Mouse (Mus musculus) lung, embryonic 14.5 days (tissue): Measurements from ENCODE around the gene Aven. TPM values are rescaled to one million over a fixed set of nuclear protein-coding genes. Genes with fewer than 3 reads are reported as not detected.

Source experiments
- ATAC-seq: fragments of 200-750 bp; cut with Nextera tagmentation; 2 replicates; pipeline ENCODE4 v1.8.0; 2017; ENCODE audit warnings: mild to moderate bottlenecking, moderate TSS enrichment, moderate library complexity; ENCODE audit not compliant: insufficient read depth
- DNase-seq: peaks from one replicate; pipeline ENCODE4 v3.0.0-alpha.2; 2015
- H3K27ac ChIP-seq: fragments of 300-500 bp; sonication (generic); 2 replicates; pipeline ENCODE4 v1.5.1; 2014; ENCODE audit warnings: low read depth, mild to moderate bottlenecking, moderate library complexity
- H3K27me3 ChIP-seq: fragments of 300-500 bp; sonication (generic); 2 replicates; pipeline ENCODE4 v1.6.1; 2014; ENCODE audit warnings: low read length, control low read depth; ENCODE audit not compliant: insufficient read depth
- H3K36me3 ChIP-seq: fragments of 300-500 bp; sonication (generic); 2 replicates; pipeline ENCODE4 v1.6.1; 2014; ENCODE audit warnings: control low read depth; ENCODE audit not compliant: insufficient read depth
- H3K4me1 ChIP-seq: fragments of 300-500 bp; sonication (generic); 2 replicates; pipeline ENCODE4 v1.6.1; 2014; ENCODE audit warnings: antibody characterized with exemption, control low read depth; ENCODE audit not compliant: insufficient read depth
- H3K4me2 ChIP-seq: fragments of 300-500 bp; sonication (generic); 2 replicates; pipeline ENCODE4 v1.6.1; 2014; ENCODE audit warnings: mild to moderate bottlenecking
- H3K4me3 ChIP-seq: fragments of 300-500 bp; sonication (generic); 2 replicates; pipeline ENCODE4 v1.5.1; 2014; ENCODE audit warnings: low read depth, low read length
- H3K9ac ChIP-seq: fragments of 300-500 bp; sonication (generic); 2 replicates; pipeline ENCODE4 v1.6.1; 2014
- H3K9me3 ChIP-seq: fragments of 300-500 bp; sonication (generic); 2 replicates; pipeline ENCODE4 v1.6.1; 2016; ENCODE audit warnings: low read depth, low read length, control low read depth
- CTCF ChIP-seq: IDR thresholded peaks from 2 replicates; pipeline ENCODE4 v1.5.1; 2016; ENCODE audit warnings: antibody characterized with exemption, low read depth
- whole genome bisulfite sequencing: fragments of 180-500 bp; shearing (Covaris S2); extraction: QIAGEN DNeasy Blood & Tissue Kit; methylation state at CpG from one replicate; pipeline ENCODE4 v1.1.7; 2014; 5-methylcytosine and 5-hydroxymethylcytosine counted together
- polyA plus RNA-seq: library from polyadenylated mRNA; unstranded; fragments of >200 nt; fragmentation: Nextera tagmentation; extraction: Ambion mirVana; gene quantifications from 2 replicates; pipeline ENCODE4 v1.2.1, GENCODE M21; 2014

Gene Aven
- polyA plus RNA-seq, 1 experiment from 2014 or later, result 7.2 TPM

- no peak for TF ChIP-seq CTCF
Measured at GRCm38 (mm10) chr2:112506841-112507435, 14.2 kb downstream of the Aven start.

GRCm38 (mm10) chr2:112507444-112507843 is 14.7 kb downstream of the Aven start:
- no peak for TF ChIP-seq CTCF
- WGBS, result 91% methylated on average over 1 of the region's 1 CpGs
- Histone ChIP-seq H3K9ac (no peak overlapping the region), H3K27ac (no peak overlapping the region), H3K36me3 (no peaks in the 10 kb centered on the region), H3K27me3 (no peaks in the 10 kb centered on the region), H3K4me1 (no peaks in the 10 kb centered on the region), H3K4me3 (no peak overlapping the region), H3K4me2 (no peak overlapping the region), H3K9me3 (no peaks in the 10 kb centered on the region)
- ATAC-seq (no peak), DNase-seq (no peak)

More at GRCm38 (mm10) chr2:112506841-112507435, 14.2 kb downstream of the Aven start:
- ATAC-seq (no peak), DNase-seq (no peak)
- H3K4me2 ChIP-seq, result no peak overlapping the region
- H3K36me3 ChIP-seq, result no peaks in the 10 kb centered on the region
- 60% methylated on average over 5 of the region's 5 CpGs for WGBS
- no peaks in the 10 kb centered on the region for H3K27me3 ChIP-seq
- H3K9me3 ChIP-seq, result no peaks in the 10 kb centered on the region
- H3K4me3 ChIP-seq, result no peak overlapping the region
- no peak overlapping the region for H3K27ac ChIP-seq
- no peaks in the 10 kb centered on the region for H3K4me1 ChIP-seq
- H3K9ac ChIP-seq, result no peak overlapping the region

GRCm38 (mm10) chr2:112510140-112510539 is 17.4 kb downstream of the Aven start:
- Histone ChIP-seq H3K4me1 (no peaks in the 10 kb centered on the region), H3K4me3 (no peak overlapping the region), H3K9ac (no peak overlapping the region), H3K27ac (no peak overlapping the region), H3K36me3 (no peaks in the 10 kb centered on the region), H3K27me3 (no peaks in the 10 kb centered on the region), H3K4me2 (no peak overlapping the region), H3K9me3 (no peaks in the 10 kb centered on the region)
- no peak for TF ChIP-seq CTCF
- DNase-seq (no peak), ATAC-seq (no peak)
- 79% methylated on average over 4 of the region's 4 CpGs for WGBS

- no peaks in the 10 kb centered on the region for H3K27me3 ChIP-seq
- no peak overlapping the region for H3K4me3 ChIP-seq
- H3K9me3 ChIP-seq, result no peaks in the 10 kb centered on the region
- H3K4me1 ChIP-seq, result no peaks in the 10 kb centered on the region
- H3K4me2 ChIP-seq, result no peak overlapping the region
- no peak for TF ChIP-seq CTCF
- no peaks in the 10 kb centered on the region for H3K36me3 ChIP-seq
- H3K27ac ChIP-seq, result no peak overlapping the region
- peak; percentile 47; the same call in 1 of the 2 replicates for ATAC-seq
- DNase-seq, result no peak
- WGBS, result 91% methylated on average over 1 of the region's 1 CpGs
- no peak overlapping the region for H3K9ac ChIP-seq
Measured at GRCm38 (mm10) chr2:112513036-112513435, 20.3 kb downstream of the Aven start.

- no peaks in the 10 kb centered on the region for H3K36me3 ChIP-seq
- no peaks in the 10 kb centered on the region for H3K27me3 ChIP-seq
Measured at GRCm38 (mm10) chr2:112516728-112517127, 24.0 kb downstream of the Aven start.

GRCm38 (mm10) chr2:112517218-112517617 is 24.5 kb downstream of the Aven start:
- Histone ChIP-seq H3K9me3 (no peaks in the 10 kb centered on the region), H3K36me3 (no peaks in the 10 kb centered on the region), H3K27ac (no peak overlapping the region), H3K4me3 (no peak overlapping the region), H3K4me2 (no peak overlapping the region), H3K27me3 (no peaks in the 10 kb centered on the region), H3K9ac (no peak overlapping the region), H3K4me1 (no peaks in the 10 kb centered on the region)
- no peak for TF ChIP-seq CTCF
- DNase-seq, result no peak
- no peak for ATAC-seq
- WGBS, result 74% methylated on average over 3 of the region's 3 CpGs

More at GRCm38 (mm10) chr2:112516728-112517127, 24.0 kb downstream of the Aven start:
- Histone ChIP-seq H3K4me2 (no peak overlapping the region), H3K27ac (no peak overlapping the region), H3K4me3 (no peak overlapping the region), H3K4me1 (no peaks in the 10 kb centered on the region), H3K9ac (no peak overlapping the region), H3K9me3 (no peaks in the 10 kb centered on the region)
- DNase-seq (no peak), ATAC-seq (no peak)
- WGBS, result 79% methylated on average over 3 of the region's 3 CpGs
- TF ChIP-seq CTCF, result no peak

GRCm38 (mm10) chr2:112518541-112518940 is 25.8 kb downstream of the Aven start:
- ATAC-seq, result no peak
- Histone ChIP-seq H3K27ac (no peak overlapping the region), H3K4me2 (no peak overlapping the region), H3K4me3 (no peak overlapping the region), H3K9me3 (no peaks in the 10 kb centered on the region), H3K4me1 (no peaks in the 10 kb centered on the region), H3K27me3 (no peaks in the 10 kb centered on the region), H3K9ac (no peak overlapping the region), H3K36me3 (no peaks in the 10 kb centered on the region)
- TF ChIP-seq CTCF, result no peak
- no peak for DNase-seq
